Mouse (Mus musculus) monocyte, adult 5-6 weeks (primary cell): ENCODE measurements around the gene Elf4. TPM values are rescaled to one million over a fixed set of nuclear protein-coding genes. Genes with fewer than 3 reads are reported as not detected.
A peak's percentile ranks its signal among the peaks of the same experiment; 100 is the strongest.
"Not testable (repeated sequence)": the region's sequence is repeated elsewhere in the genome, so short reads cannot be mapped to it uniquely, and the experiment has no call there.

Source experiments
- ATAC-seq: fragments of 153-309, 156-312 bp; replicated peaks from 2 replicates; pipeline ENCODE4 v1.8.0; 2017; ENCODE audit warnings: mild to moderate bottlenecking; ENCODE audit not compliant: low TSS enrichment, insufficient number of reproducible peaks, severe bottlenecking, poor library complexity, low FRiP score
- total RNA-seq: library from RNA; stranded (forward); fragments of 200-1000, 200-491, 200-594 nt; gene quantifications from 3 replicates; pipeline ENCODE4 v1.2.3, GENCODE M21; 2017

The Elf4 gene
- total RNA-seq, 1 experiment from 2014 or later = 35.9 TPM

GRCm38 (mm10) chrX:48441954-48442353, 21.0 kb downstream of the Elf4 start:
- no peak for ATAC-seq

- no peak for ATAC-seq
Measured at GRCm38 (mm10) chrX:48441548-48441947, 21.4 kb downstream of the Elf4 start.

- peak; percentile 63 for ATAC-seq
Measured at GRCm38 (mm10) chrX:48439036-48439435, 23.9 kb downstream of the Elf4 start.

- not testable (repeated sequence) for ATAC-seq
Measured at GRCm38 (mm10) chrX:48436082-48436481, 26.9 kb downstream of the Elf4 start.

GRCm38 (mm10) chrX:48435477-48435900, 27.4 kb downstream of the Elf4 start:
- 0 out of 2 replicates have a peak, but pooled peaks have one; percentile 38 for ATAC-seq

GRCm38 (mm10) chrX:48434251-48434650, 28.7 kb downstream of the Elf4 start:
- no peak for ATAC-seq

GRCm38 (mm10) chrX:48433527-48433899, 29.4 kb downstream of the Elf4 start:
- ATAC-seq = peak; percentile 72

GRCm38 (mm10) chrX:48432599-48433526, 30.1 kb downstream of the Elf4 start:
- no peak for ATAC-seq

- 0 out of 2 replicates have a peak, but pooled peaks have one; percentile 24 for ATAC-seq
Measured at GRCm38 (mm10) chrX:48429538-48429937, 33.4 kb downstream of the Elf4 start.

GRCm38 (mm10) chrX:48429100-48429499, 33.8 kb downstream of the Elf4 start:
- no peak for ATAC-seq

- ATAC-seq = no peak; the same call in 1 of the 2 replicates
Measured at GRCm38 (mm10) chrX:48428642-48429041, 34.3 kb downstream of the Elf4 start.

- ATAC-seq = no peak
Measured at GRCm38 (mm10) chrX:48428241-48428640, 34.7 kb downstream of the Elf4 start.

- peak; percentile 37 for ATAC-seq
Measured at GRCm38 (mm10) chrX:48425280-48425679, 37.7 kb downstream of the Elf4 start.

- ATAC-seq = peak; percentile 70
Measured at GRCm38 (mm10) chrX:48424583-48424982, 38.3 kb downstream of the Elf4 start.

GRCm38 (mm10) chrX:48423671-48424070, 39.3 kb downstream of the Elf4 start:
- ATAC-seq = peak; percentile 36; the same call in 1 of the 2 replicates

GRCm38 (mm10) chrX:48422986-48423385, 39.9 kb downstream of the Elf4 start:
- ATAC-seq = no peak

GRCm38 (mm10) chrX:48418417-48418816, 44.5 kb downstream of the Elf4 start:
- no peak for ATAC-seq

GRCm38 (mm10) chrX:48414291-48414690, 48.6 kb downstream of the Elf4 start:
- ATAC-seq = no peak

- no peak for ATAC-seq
Measured at GRCm38 (mm10) chrX:48412629-48413028, 50.3 kb downstream of the Elf4 start.

GRCm38 (mm10) chrX:48410388-48410776, 52.5 kb downstream of the Elf4 start:
- ATAC-seq = no peak
